Mouse (Mus musculus) intestine, postnatal 0 days (tissue): ENCODE results near the gene Nfix. TPM values are rescaled to one million over a fixed set of nuclear protein-coding genes. Genes with fewer than 3 reads are reported as not detected.

Source experiments
- ATAC-seq: fragments of 200-750 bp; cut with Nextera tagmentation; 2 replicates; pipeline ENCODE4 v1.8.0; 2017; ENCODE audit warnings: mild to moderate bottlenecking, moderate TSS enrichment, moderate library complexity
- H3K27ac ChIP-seq: fragments of 300-500 bp; sonication (generic); 2 replicates; pipeline ENCODE4 v1.5.1; 2014; ENCODE audit warnings: mild to moderate bottlenecking, low read depth, low read length, moderate library complexity
- H3K27me3 ChIP-seq: fragments of 300-500 bp; sonication (generic); replicated peaks from 2 replicates; pipeline ENCODE4 v1.6.1; 2014; ENCODE audit warnings: low read length, mixed read lengths; ENCODE audit not compliant: control insufficient read depth, insufficient read depth
- H3K36me3 ChIP-seq: fragments of 300-500 bp; sonication (generic); 2 replicates; pipeline ENCODE4 v1.6.1; 2014; ENCODE audit warnings: mild to moderate bottlenecking, moderate library complexity; ENCODE audit not compliant: control insufficient read depth, insufficient read depth
- H3K4me1 ChIP-seq: fragments of 300-500 bp; sonication (generic); replicated peaks from 2 replicates; pipeline ENCODE4 v1.6.1; 2014; ENCODE audit warnings: antibody characterized with exemption, low read length, mixed read lengths; ENCODE audit not compliant: control insufficient read depth, insufficient read depth
- H3K4me2 ChIP-seq: fragments of 300-500 bp; sonication (generic); replicated peaks from 2 replicates; pipeline ENCODE4 v1.6.1; 2014; ENCODE audit warnings: low read depth, mild to moderate bottlenecking, moderate library complexity
- H3K4me3 ChIP-seq: fragments of 300-500 bp; sonication (generic); 2 replicates; pipeline ENCODE4 v1.5.1; 2014; ENCODE audit warnings: low read depth, low read length
- H3K9ac ChIP-seq: fragments of 300-500 bp; sonication (generic); 2 replicates; pipeline ENCODE4 v1.6.1; 2014; ENCODE audit warnings: mild to moderate bottlenecking, low read depth, low read length
- H3K9me3 ChIP-seq: fragments of 300-500 bp; sonication (generic); 2 replicates; pipeline ENCODE4 v1.6.1; 2016; ENCODE audit warnings: mixed run types; ENCODE audit not compliant: control insufficient read depth
- CTCF ChIP-seq: sonication (generic); IDR thresholded peaks from 2 replicates; pipeline ENCODE4 v1.5.1; 2016; ENCODE audit warnings: low read depth, mild to moderate bottlenecking, control low read depth, antibody characterized with exemption, moderate library complexity
- WGBS: fragments of 180-500 bp; shearing (Covaris S2); extraction: QIAGEN DNeasy Blood & Tissue Kit; methylation state at CpG from one replicate; pipeline ENCODE4 v1.1.7; 2014; 5-methylcytosine and 5-hydroxymethylcytosine counted together
- polyA plus RNA-seq: library from polyadenylated mRNA; unstranded; fragments of >200 nt; fragmentation: Nextera tagmentation; extraction: Ambion mirVana; gene quantifications from 2 replicates; pipeline ENCODE4 v1.2.1, GENCODE M21; 2015

Gene Nfix
- polyA plus RNA-seq, 1 experiment from 2014 or later: 12.0 TPM

- H3K27ac ChIP-seq: no peak overlapping the region
- no peaks in the 10 kb centered on the region for H3K36me3 ChIP-seq
- H3K4me3 ChIP-seq: no peak overlapping the region
- peaks cover 6% of the 10 kb centered on the region; the same call in 1 of the 2 replicates for H3K27me3 ChIP-seq
- no peaks in the 10 kb centered on the region; the same call in 1 of the 2 replicates for H3K4me1 ChIP-seq
- ATAC-seq: no peak
- H3K9me3 ChIP-seq: no peaks in the 10 kb centered on the region
- H3K9ac ChIP-seq: no peak overlapping the region
- no peak overlapping the region for H3K4me2 ChIP-seq
- WGBS: 57% methylated on average over 5 of the region's 5 CpGs
- peak; percentile 12 for TF ChIP-seq CTCF
These were observed 42.6 kb downstream of the Nfix start for GRCm38 (mm10) chr8:84757501-84757900.

- Histone ChIP-seq H3K36me3 (peaks cover 5% of the 10 kb centered on the region; the same call in 1 of the 2 replicates), H3K4me3 (no peak overlapping the region), H3K9me3 (no peaks in the 10 kb centered on the region), H3K4me2 (no peak overlapping the region), H3K9ac (no peak overlapping the region), H3K27me3 (peaks cover 3% of the 10 kb centered on the region; the same call in 1 of the 2 replicates), H3K4me1 (peaks cover 4% of the 10 kb centered on the region; the same call in 1 of the 2 replicates), H3K27ac (no peak overlapping the region)
- peak; percentile 77 for ATAC-seq
- WGBS: 75% methylated on average over 6 of the region's 6 CpGs
- no peak for TF ChIP-seq CTCF
These were observed 47.2 kb downstream of the Nfix start for GRCm38 (mm10) chr8:84752734-84753582.

GRCm38 (mm10) chr8:84749519-84749918, 50.6 kb downstream of the Nfix start:
- WGBS: 83% methylated on average over 16 of the region's 16 CpGs
- H3K27me3 ChIP-seq: no peaks in the 10 kb centered on the region
- H3K9ac ChIP-seq: no peak overlapping the region
- H3K36me3 ChIP-seq: peaks cover 5% of the 10 kb centered on the region; the same call in 1 of the 2 replicates
- H3K9me3 ChIP-seq: no peaks in the 10 kb centered on the region
- peaks cover 12% of the 10 kb centered on the region; the same call in 1 of the 2 replicates for H3K4me1 ChIP-seq
- no peak overlapping the region for H3K4me2 ChIP-seq
- no peak overlapping the region for H3K27ac ChIP-seq
- H3K4me3 ChIP-seq: no peak overlapping the region
- no peak for TF ChIP-seq CTCF
- no peak for ATAC-seq

GRCm38 (mm10) chr8:84745032-84745925, 54.9 kb downstream of the Nfix start:
- no peaks in the 10 kb centered on the region; the same call in 1 of the 2 replicates for H3K27me3 ChIP-seq
- H3K9ac ChIP-seq: no peak overlapping the region
- H3K4me2 ChIP-seq: 0 out of 2 replicates have a peak overlapping the region, but pooled peaks have one; percentile 9
- H3K36me3 ChIP-seq: no peaks in the 10 kb centered on the region
- H3K4me3 ChIP-seq: no peak overlapping the region
- no peak overlapping the region for H3K27ac ChIP-seq
- peak; percentile 41 for TF ChIP-seq CTCF
- peak; percentile 51 for ATAC-seq
- no peaks in the 10 kb centered on the region for H3K9me3 ChIP-seq
- WGBS: 19% methylated on average over 17 of the region's 17 CpGs
- 0 out of 2 replicates have a peak, but pooled peaks cover 12% of the 10 kb centered on the region for H3K4me1 ChIP-seq

GRCm38 (mm10) chr8:84743517-84744420, 56.4 kb downstream of the Nfix start:
- peak overlapping the region; percentile 37 for H3K4me2 ChIP-seq
- H3K4me1 ChIP-seq: 0 out of 2 replicates have a peak, but pooled peaks cover 12% of the 10 kb centered on the region
- H3K27me3 ChIP-seq: peaks cover 4% of the 10 kb centered on the region; the same call in 1 of the 2 replicates
- H3K9me3 ChIP-seq: no peaks in the 10 kb centered on the region
- WGBS: 21% methylated on average over 17 of the region's 17 CpGs
- H3K36me3 ChIP-seq: no peaks in the 10 kb centered on the region
- H3K4me3 ChIP-seq: no peak overlapping the region
- peak overlapping the region; percentile 50; the same call in 1 of the 2 replicates for H3K27ac ChIP-seq
- H3K9ac ChIP-seq: no peak overlapping the region
- no peak for TF ChIP-seq CTCF
- ATAC-seq: peak; percentile 70
